Mouse (Mus musculus) megakaryocyte, embryonic 14.5 days (primary cell): ENCODE results near the gene Tmtc1.

Source experiments
- FLI1 ChIP-seq: IDR thresholded peaks from 2 replicates; pipeline ENCODE4 v1.6.1; 2012; ENCODE audit warnings: low read length, inconsistent platforms, mixed read lengths
- GATA1 ChIP-seq: IDR thresholded peaks from 3 replicates; pipeline ENCODE4 v1.6.1; 2012; ENCODE audit warnings: mixed read lengths, low read length, inconsistent platforms, borderline replicate concordance

DNA sequence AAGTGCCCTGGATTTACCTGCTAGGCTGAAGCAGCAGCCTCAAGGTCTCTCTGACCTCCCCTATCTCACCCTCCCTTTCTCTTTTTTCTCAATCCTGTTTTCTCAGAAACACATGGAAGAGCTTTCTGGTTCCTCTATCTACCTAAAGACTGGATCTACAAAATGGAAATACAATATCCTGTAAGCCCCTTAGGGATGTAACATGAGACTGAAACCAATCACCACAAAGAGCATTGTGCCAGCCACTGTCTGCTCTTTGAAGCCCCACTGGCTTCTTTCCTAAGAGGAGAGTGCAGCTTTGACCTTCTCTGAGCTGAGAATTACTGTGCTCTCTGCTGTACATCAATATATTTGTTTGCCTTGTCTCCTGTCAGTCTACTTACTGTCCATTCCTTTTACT lies 147.8 kb downstream of the Tmtc1 start:
- TF ChIP-seq GATA1 (no peak), FLI1 (no peak)
